Mouse (Mus musculus) embryonic facial prominence, embryonic 11.5 days (tissue): ENCODE measurements at regions not wholly inside any gene's neighbourhood (a gene's known extent, or its start where the extent isn't known, plus 50 kb on each side); places are given as distances from the start of the nearest gene placed in this dataset.

ENCODE experiments used
- ATAC-seq: fragments of 200-750 bp; cut with Nextera tagmentation; replicated peaks from 2 replicates; pipeline ENCODE4 v1.8.0; 2017; ENCODE audit warnings: low read depth; ENCODE audit not compliant: insufficient number of reproducible peaks, low FRiP score, low TSS enrichment
- DNase-seq: peaks from one replicate; pipeline ENCODE4 v3.0.0-alpha.2; 2015; ENCODE audit warnings: low spot score
- H3K27ac ChIP-seq: fragments of 300-500 bp; sonication (generic); replicated peaks from 2 replicates; pipeline ENCODE4 v1.5.1; 2014; ENCODE audit warnings: mild to moderate bottlenecking, low read depth, low read length, control low read depth
- H3K27me3 ChIP-seq: fragments of 300-500 bp; sonication (generic); 2 replicates; pipeline ENCODE4 v1.6.1; 2014; ENCODE audit warnings: mild to moderate bottlenecking, low read length, moderate library complexity, mixed read lengths; ENCODE audit not compliant: control insufficient read depth, insufficient read depth
- H3K36me3 ChIP-seq: fragments of 300-500 bp; sonication (generic); replicated peaks from 2 replicates; pipeline ENCODE4 v1.6.1; 2014; ENCODE audit warnings: low read depth, mild to moderate bottlenecking, low read length, moderate library complexity, mixed read lengths; ENCODE audit not compliant: control insufficient read depth, insufficient read depth
- H3K4me1 ChIP-seq: fragments of 300-500 bp; sonication (generic); 2 replicates; pipeline ENCODE4 v1.6.1; 2014; ENCODE audit warnings: low read length, mixed read lengths; ENCODE audit not compliant: control insufficient read depth, insufficient read depth
- H3K4me2 ChIP-seq: fragments of 300-500 bp; sonication (generic); 2 replicates; pipeline ENCODE4 v1.6.1; 2014; ENCODE audit warnings: low read depth, mild to moderate bottlenecking, control low read depth, low read length, moderate library complexity
- H3K4me3 ChIP-seq: fragments of 300-500 bp; sonication (generic); 2 replicates; pipeline ENCODE4 v1.5.1; 2014; ENCODE audit warnings: low read depth, low read length, control low read depth
- H3K9ac ChIP-seq: fragments of 300-500 bp; sonication (generic); replicated peaks from 2 replicates; pipeline ENCODE4 v1.6.1; 2014; ENCODE audit warnings: mild to moderate bottlenecking, control low read depth, low read length
- H3K9me3 ChIP-seq: fragments of 300-500 bp; sonication (generic); replicated peaks from 2 replicates; pipeline ENCODE4 v1.6.1; 2016; ENCODE audit warnings: mild to moderate bottlenecking, low read length, inconsistent platforms, mixed read lengths; ENCODE audit not compliant: control insufficient read depth
- WGBS: fragments of 180-500 bp; shearing (Covaris S2); extraction: QIAGEN DNeasy Blood & Tissue Kit; methylation state at CpG from one replicate; pipeline ENCODE4 v1.1.7; 2014; 5-methylcytosine and 5-hydroxymethylcytosine counted together

- H3K36me3 ChIP-seq, result no peaks in the 10 kb centered on the region
- DNase-seq, result no peak
- H3K4me3 ChIP-seq, result no peak overlapping the region
- no peak overlapping the region for H3K27ac ChIP-seq
- 52% methylated on average over 4 of the region's 4 CpGs for WGBS
- no peak overlapping the region for H3K4me2 ChIP-seq
- no peaks in the 10 kb centered on the region for H3K9me3 ChIP-seq
- H3K4me1 ChIP-seq, result no peaks in the 10 kb centered on the region
- no peaks in the 10 kb centered on the region for H3K27me3 ChIP-seq
- H3K9ac ChIP-seq, result no peak overlapping the region
- ATAC-seq, result no peak
These were observed 109.3 kb upstream of the Mmadhc start for GRCm38 (mm10) chr2:50405932-50406331.

- 85% methylated on average over 6 of the region's 6 CpGs for WGBS
- Histone ChIP-seq H3K9ac (no peak overlapping the region), H3K27ac (no peak overlapping the region), H3K36me3 (no peaks in the 10 kb centered on the region), H3K4me3 (no peak overlapping the region), H3K4me1 (no peaks in the 10 kb centered on the region), H3K27me3 (no peaks in the 10 kb centered on the region), H3K9me3 (no peaks in the 10 kb centered on the region), H3K4me2 (no peak overlapping the region)
- DNase-seq (no peak), ATAC-seq (no peak)
These were observed 106.5 kb upstream of the Mmadhc start for GRCm38 (mm10) chr2:50403106-50403505.

- Histone ChIP-seq H3K9me3 (no peaks in the 10 kb centered on the region), H3K27ac (no peak overlapping the region), H3K36me3 (no peaks in the 10 kb centered on the region), H3K9ac (no peak overlapping the region), H3K4me1 (no peaks in the 10 kb centered on the region), H3K4me3 (no peak overlapping the region), H3K4me2 (no peak overlapping the region), H3K27me3 (no peaks in the 10 kb centered on the region)
- ATAC-seq, result no peak
- no peak for DNase-seq
- WGBS, result 86% methylated on average over 5 of the region's 5 CpGs
These were observed 102.0 kb upstream of the Mmadhc start for GRCm38 (mm10) chr2:50398576-50398975.

GRCm38 (mm10) chr2:50377609-50378413 is 81.2 kb upstream of the Mmadhc start:
- Histone ChIP-seq H3K4me2 (no peak overlapping the region), H3K4me1 (no peaks in the 10 kb centered on the region), H3K4me3 (no peak overlapping the region), H3K36me3 (no peaks in the 10 kb centered on the region), H3K9ac (no peak overlapping the region; the same call in 1 of the 2 replicates), H3K27me3 (no peaks in the 10 kb centered on the region), H3K9me3 (no peaks in the 10 kb centered on the region), H3K27ac (no peak overlapping the region)
- ATAC-seq (no peak), DNase-seq (no peak)
- 76% methylated on average over 16 of the region's 16 CpGs for WGBS

GRCm38 (mm10) chr2:50373626-50374025 is 77.0 kb upstream of the Mmadhc start:
- H3K4me3 ChIP-seq, result no peak overlapping the region
- WGBS, result 72% methylated on average over 2 of the region's 2 CpGs
- no peaks in the 10 kb centered on the region for H3K27me3 ChIP-seq
- H3K9ac ChIP-seq, result no peak overlapping the region
- no peak overlapping the region for H3K4me2 ChIP-seq
- no peaks in the 10 kb centered on the region for H3K4me1 ChIP-seq
- ATAC-seq (no peak), DNase-seq (no peak)
- H3K9me3 ChIP-seq, result no peaks in the 10 kb centered on the region
- no peaks in the 10 kb centered on the region for H3K36me3 ChIP-seq
- H3K27ac ChIP-seq, result no peak overlapping the region

- no peak overlapping the region for H3K4me3 ChIP-seq
- H3K9me3 ChIP-seq, result no peaks in the 10 kb centered on the region
- no peak overlapping the region for H3K9ac ChIP-seq
- WGBS, result 39% methylated on average over 7 of the region's 7 CpGs
- no peaks in the 10 kb centered on the region for H3K36me3 ChIP-seq
- DNase-seq (peak; percentile 23), ATAC-seq (no peak)
- H3K4me2 ChIP-seq, result no peak overlapping the region
- no peaks in the 10 kb centered on the region for H3K27me3 ChIP-seq
- no peak overlapping the region for H3K27ac ChIP-seq
- H3K4me1 ChIP-seq, result no peaks in the 10 kb centered on the region
These were observed 76.4 kb upstream of the Mmadhc start for GRCm38 (mm10) chr2:50373006-50373405.

GRCm38 (mm10) chr2:50368831-50369230 is 72.2 kb upstream of the Mmadhc start:
- Histone ChIP-seq H3K4me3 (no peak overlapping the region), H3K27me3 (no peaks in the 10 kb centered on the region), H3K4me2 (no peak overlapping the region), H3K27ac (no peak overlapping the region), H3K36me3 (no peaks in the 10 kb centered on the region), H3K4me1 (no peaks in the 10 kb centered on the region), H3K9me3 (no peaks in the 10 kb centered on the region), H3K9ac (no peak overlapping the region)
- WGBS, result 74% methylated on average over 4 of the region's 4 CpGs
- ATAC-seq (no peak), DNase-seq (no peak)

- Histone ChIP-seq H3K4me2 (no peak overlapping the region), H3K9ac (no peak overlapping the region), H3K9me3 (no peaks in the 10 kb centered on the region), H3K4me3 (no peak overlapping the region), H3K27me3 (no peaks in the 10 kb centered on the region), H3K36me3 (no peaks in the 10 kb centered on the region), H3K27ac (no peak overlapping the region), H3K4me1 (no peaks in the 10 kb centered on the region)
- DNase-seq (no peak), ATAC-seq (no peak)
- WGBS, result 78% methylated on average over 6 of the region's 6 CpGs
These were observed 71.8 kb upstream of the Mmadhc start for GRCm38 (mm10) chr2:50368351-50368750.
